Mouse (Mus musculus): ENCODE data around the gene Kcnb1. TPM values are rescaled to one million over a fixed set of nuclear protein-coding genes. Genes with fewer than 3 reads are reported as not detected.

The Kcnb1 gene
- polyA plus RNA-seq, 1 experiment = 1.4 TPM

- no peak for TF ChIP-seq EP300 (IDR thresholded peaks at IDR 0.05; ENCODE audit: insufficient read depth, low read depth, low read length)
- no peaks in the 10 kb centered on the region for H3K27me3 ChIP-seq (ENCODE audit: control insufficient read depth, insufficient read depth, low read length, poor library complexity, severe bottlenecking)
- peak overlapping the region; percentile 93; the same call in 1 of the 2 replicates for H3K9ac ChIP-seq (ENCODE audit: low read depth, poor library complexity, severe bottlenecking)
- H3K9me3 ChIP-seq (replicated peaks; ENCODE audit: control insufficient read depth, insufficient read depth, low read length, poor library complexity, severe bottlenecking) = no peaks in the 10 kb centered on the region
- H3K27ac ChIP-seq (ENCODE audit: insufficient read depth, low read length) = no peak overlapping the region
- H3K4me3 ChIP-seq (ENCODE audit: low read depth, low read length) = 0 out of 2 replicates have a peak overlapping the region, but pooled peaks have one; percentile 32
- H3K4me1 ChIP-seq (ENCODE audit: control insufficient read depth, insufficient read depth, low read length) = peaks cover 7% of the 10 kb centered on the region
- peaks cover 44% of the 10 kb centered on the region for H3K36me3 ChIP-seq (ENCODE audit: control insufficient read depth, insufficient read depth, low read length, poor library complexity, severe bottlenecking)
These were observed 129.2 kb downstream of the Kcnb1 start for GRCm38 (mm10) chr2:167060761-167061160.

DNA sequence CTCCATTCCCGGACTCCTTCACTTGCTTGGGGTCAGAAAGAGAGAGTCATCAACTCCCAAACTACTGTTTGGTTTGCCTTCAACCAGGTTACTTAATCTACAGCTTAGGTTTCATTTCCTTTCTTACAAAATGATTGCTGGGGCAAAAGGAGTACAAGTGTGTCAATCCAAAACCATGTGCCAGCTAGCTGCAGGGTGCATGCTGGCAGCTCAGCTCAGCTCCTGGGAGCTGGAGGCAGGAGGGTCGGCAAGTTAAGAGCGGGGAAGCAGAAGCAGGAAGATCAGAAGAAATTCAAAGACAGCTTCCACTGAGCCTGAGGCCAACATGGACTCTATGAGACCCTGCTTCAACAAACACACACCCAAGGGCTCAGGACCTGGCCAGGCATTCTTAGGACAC lies 129.6 kb downstream of the Kcnb1 start:
- H3K27ac ChIP-seq (ENCODE audit: insufficient read depth, low read length) = no peak overlapping the region

GRCm38 (mm10) chr2:167059960-167060359 lies 130.0 kb downstream of the Kcnb1 start:
- no peaks in the 10 kb centered on the region for H3K27me3 ChIP-seq (ENCODE audit: control insufficient read depth, insufficient read depth, low read length, poor library complexity, severe bottlenecking)
- peak overlapping the region; percentile 25 for H3K9ac ChIP-seq (ENCODE audit: low read depth, poor library complexity, severe bottlenecking)
- H3K4me3 ChIP-seq (ENCODE audit: low read depth, low read length) = peak overlapping the region; percentile 32
- H3K9me3 ChIP-seq (replicated peaks; ENCODE audit: control insufficient read depth, insufficient read depth, low read length, poor library complexity, severe bottlenecking) = no peaks in the 10 kb centered on the region
- H3K4me1 ChIP-seq (ENCODE audit: control insufficient read depth, insufficient read depth, low read length) = peaks cover 7% of the 10 kb centered on the region
- TF ChIP-seq EP300 (IDR thresholded peaks at IDR 0.05; ENCODE audit: insufficient read depth, low read depth, low read length) (no peak), CTCF (IDR thresholded peaks at IDR 0.05; ENCODE audit: low read depth, low read length) (no peak), POLR2A (IDR thresholded peaks at IDR 0.05; ENCODE audit: insufficient read depth, low read length) (no peak)
- no peak overlapping the region for H3K27ac ChIP-seq (ENCODE audit: insufficient read depth, low read length)
- H3K36me3 ChIP-seq (ENCODE audit: control insufficient read depth, insufficient read depth, low read length, poor library complexity, severe bottlenecking) = peaks cover 42% of the 10 kb centered on the region

More for the DNA sequence above, 129.6 kb downstream of the Kcnb1 start:
- Histone ChIP-seq H3K36me3 (ENCODE audit: control insufficient read depth, insufficient read depth, low read length, poor library complexity, severe bottlenecking) (peaks cover 42% of the 10 kb centered on the region), H3K9ac (ENCODE audit: low read depth, poor library complexity, severe bottlenecking) (peak overlapping the region; percentile 25), H3K4me1 (ENCODE audit: control insufficient read depth, insufficient read depth, low read length) (peaks cover 7% of the 10 kb centered on the region), H3K27me3 (ENCODE audit: control insufficient read depth, insufficient read depth, low read length, poor library complexity, severe bottlenecking) (no peaks in the 10 kb centered on the region), H3K4me3 (ENCODE audit: low read depth, low read length) (0 out of 2 replicates have a peak overlapping the region, but pooled peaks have one; percentile 32), H3K9me3 (replicated peaks; ENCODE audit: control insufficient read depth, insufficient read depth, low read length, poor library complexity, severe bottlenecking) (no peaks in the 10 kb centered on the region)
- no peak for TF ChIP-seq EP300 (IDR thresholded peaks at IDR 0.05; ENCODE audit: insufficient read depth, low read depth, low read length)
- TF ChIP-seq CTCF (IDR thresholded peaks at IDR 0.05; ENCODE audit: low read depth, low read length) = no peak
- TF ChIP-seq POLR2A (IDR thresholded peaks at IDR 0.05; ENCODE audit: insufficient read depth, low read length) = no peak

GRCm38 (mm10) chr2:167059536-167059935 lies 130.4 kb downstream of the Kcnb1 start:
- Histone ChIP-seq H3K4me3 (ENCODE audit: low read depth, low read length) (peak overlapping the region; percentile 32), H3K4me1 (ENCODE audit: control insufficient read depth, insufficient read depth, low read length) (peaks cover 7% of the 10 kb centered on the region), H3K27ac (ENCODE audit: insufficient read depth, low read length) (no peak overlapping the region), H3K36me3 (ENCODE audit: control insufficient read depth, insufficient read depth, low read length, poor library complexity, severe bottlenecking) (peaks cover 40% of the 10 kb centered on the region), H3K9me3 (replicated peaks; ENCODE audit: control insufficient read depth, insufficient read depth, low read length, poor library complexity, severe bottlenecking) (no peaks in the 10 kb centered on the region), H3K9ac (ENCODE audit: low read depth, poor library complexity, severe bottlenecking) (peak overlapping the region; percentile 25; the same call in 1 of the 2 replicates), H3K27me3 (ENCODE audit: control insufficient read depth, insufficient read depth, low read length, poor library complexity, severe bottlenecking) (no peaks in the 10 kb centered on the region)
- TF ChIP-seq EP300 (IDR thresholded peaks at IDR 0.05; ENCODE audit: insufficient read depth, low read depth, low read length) = no peak
- TF ChIP-seq CTCF (IDR thresholded peaks at IDR 0.05; ENCODE audit: low read depth, low read length) = no peak
- TF ChIP-seq POLR2A (IDR thresholded peaks at IDR 0.05; ENCODE audit: insufficient read depth, low read length) = no peak

DNA sequence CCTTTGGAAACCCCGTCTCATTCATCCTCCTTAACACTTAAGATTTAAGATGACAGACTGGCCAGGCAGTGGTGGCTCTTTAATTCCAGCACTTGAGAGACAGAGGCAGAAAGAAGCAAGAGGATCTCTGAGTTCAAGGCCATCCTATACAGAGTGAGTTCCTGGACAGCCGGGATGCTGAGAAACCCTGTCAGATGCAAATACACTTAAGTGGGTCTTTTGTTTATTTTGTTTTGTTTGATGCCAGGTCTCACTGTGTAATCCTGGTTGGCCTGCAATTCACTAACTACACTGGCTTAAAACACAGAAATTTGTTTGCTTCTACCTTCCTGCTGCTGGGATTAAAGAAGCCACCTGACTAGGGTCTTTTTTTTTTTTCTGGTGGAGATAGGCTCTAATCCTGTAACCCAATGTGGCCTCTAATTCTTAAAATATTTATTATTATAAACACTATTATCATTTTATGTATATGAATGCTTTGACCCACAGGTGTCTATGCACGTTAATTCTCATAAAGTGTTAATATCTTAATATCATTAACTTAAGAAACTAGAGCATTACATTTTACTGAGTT lies 131.1 kb downstream of the Kcnb1 start:
- H3K27me3 ChIP-seq (ENCODE audit: control insufficient read depth, insufficient read depth, low read length, poor library complexity, severe bottlenecking) = no peaks in the 10 kb centered on the region
- H3K4me3 ChIP-seq (ENCODE audit: low read depth, low read length) = no peak overlapping the region
- H3K27ac ChIP-seq (ENCODE audit: insufficient read depth, low read length) = no peak overlapping the region
- H3K4me1 ChIP-seq (ENCODE audit: control insufficient read depth, insufficient read depth, low read length) = peaks cover 7% of the 10 kb centered on the region
- H3K36me3 ChIP-seq (ENCODE audit: control insufficient read depth, insufficient read depth, low read length, poor library complexity, severe bottlenecking) = peaks cover 34% of the 10 kb centered on the region
- no peaks in the 10 kb centered on the region for H3K9me3 ChIP-seq (replicated peaks; ENCODE audit: control insufficient read depth, insufficient read depth, low read length, poor library complexity, severe bottlenecking)
- TF ChIP-seq EP300 (IDR thresholded peaks at IDR 0.05; ENCODE audit: insufficient read depth, low read depth, low read length) = 0 out of 2 replicates have a peak, but pooled peaks have one; percentile 36
- no peak for TF ChIP-seq CTCF (IDR thresholded peaks at IDR 0.05; ENCODE audit: low read depth, low read length)
- no peak overlapping the region for H3K9ac ChIP-seq (ENCODE audit: low read depth, poor library complexity, severe bottlenecking)

- Histone ChIP-seq H3K9me3 (replicated peaks; ENCODE audit: control insufficient read depth, insufficient read depth, low read length, poor library complexity, severe bottlenecking) (no peaks in the 10 kb centered on the region), H3K36me3 (ENCODE audit: control insufficient read depth, insufficient read depth, low read length, poor library complexity, severe bottlenecking) (peaks cover 27% of the 10 kb centered on the region)
These were observed 131.8 kb downstream of the Kcnb1 start for GRCm38 (mm10) chr2:167058201-167058600.

More at GRCm38 (mm10) chr2:167058201-167058600, 131.8 kb downstream of the Kcnb1 start:
- TF ChIP-seq EP300 (IDR thresholded peaks at IDR 0.05; ENCODE audit: insufficient read depth, low read depth, low read length) (no peak), CTCF (IDR thresholded peaks at IDR 0.05; ENCODE audit: low read depth, low read length) (no peak), POLR2A (IDR thresholded peaks at IDR 0.05; ENCODE audit: insufficient read depth, low read length) (no peak)
- Histone ChIP-seq H3K9ac (ENCODE audit: low read depth, poor library complexity, severe bottlenecking) (no peak overlapping the region), H3K27ac (ENCODE audit: insufficient read depth, low read length) (peak overlapping the region; percentile 74), H3K27me3 (ENCODE audit: control insufficient read depth, insufficient read depth, low read length, poor library complexity, severe bottlenecking) (no peaks in the 10 kb centered on the region), H3K4me3 (ENCODE audit: low read depth, low read length) (no peak overlapping the region), H3K4me1 (ENCODE audit: control insufficient read depth, insufficient read depth, low read length) (peaks cover 7% of the 10 kb centered on the region)

Measured in ES-Bruce4 (cell line).